Mouse (Mus musculus): Measurements from ENCODE around the gene Chsy1.

- no peak for TF ChIP-seq MAX (IDR thresholded peaks at IDR 0.05; ENCODE audit: low read depth)
- TF ChIP-seq POLR2A (IDR thresholded peaks at IDR 0.05; ENCODE audit: insufficient read length, low read depth) = no peak
- no peak for TF ChIP-seq USF1 (IDR thresholded peaks at IDR 0.05; ENCODE audit: low read depth)
- TF ChIP-seq MYOG (IDR thresholded peaks at IDR 0.05; ENCODE audit: control insufficient read depth in 1 of 3, insufficient read depth in 1 of 3, insufficient read length in 2 of 3, low read depth in 2 of 3) = no peak
- no peak for TF ChIP-seq REST (IDR thresholded peaks at IDR 0.05; ENCODE audit: insufficient read depth, insufficient read length)
- no peak for TF ChIP-seq E2F4 (IDR thresholded peaks at IDR 0.05; ENCODE audit: insufficient read depth)
- TF ChIP-seq TCF12 (IDR thresholded peaks at IDR 0.05; ENCODE audit: insufficient read depth, poor library complexity, severe bottlenecking) = no peak
These were observed 103.6 kb downstream of the Chsy1 start for GRCm38 (mm10) chr7:66212887-66213286.

All from myocyte (in vitro differentiated cells).